Mouse (Mus musculus): ENCODE results near the gene Kcnc2. TPM values are rescaled to one million over a fixed set of nuclear protein-coding genes. Genes with fewer than 3 reads are reported as not detected.

The Kcnc2 gene
- total RNA-seq (2023): not detected in 4 replicates

GRCm38 (mm10) chr10:112270887-112271802 is at the start of gene Kcnc2:
Kcnc2 (plus strand) TSS chr10:112271121.

Other genes with a start within 250 kb of the Kcnc2 start
- gene Glipr1l1, start 210.9 kb upstream of the Kcnc2 start, total RNA-seq (2023): not detected in 4 replicates
- gene Glipr1l2, start 187.8 kb upstream of the Kcnc2 start, total RNA-seq (2023): not detected in 4 replicates
- not detected in 4 replicates for gene Glipr1l3, start 110.8 kb upstream of the Kcnc2 start, total RNA-seq (2023)
- gene Caps2, start 107.5 kb upstream of the Kcnc2 start, total RNA-seq (2023): not detected in 4 replicates

Measured in B cell, adult 62 days (primary cell).